Mouse (Mus musculus) megakaryocyte, embryonic 14.5 days (primary cell): ENCODE measurements around the gene Rab29. TPM values are rescaled to one million over a fixed set of nuclear protein-coding genes. Genes with fewer than 3 reads are reported as not detected.
"Not testable (repeated sequence)": the region's sequence is repeated elsewhere in the genome, so short reads cannot be mapped to it uniquely, and the experiment has no call there.

Source experiments
- H3K27me3 ChIP-seq: replicated peaks from 2 replicates; pipeline ENCODE3; 2012; ENCODE audit warnings: inconsistent platforms
- H3K36me3 ChIP-seq: replicated peaks from 2 replicates; pipeline ENCODE3; 2012; ENCODE audit warnings: low read length, inconsistent platforms, mixed read lengths
- H3K4me1 ChIP-seq: 2 replicates; pipeline ENCODE4 v1.6.1; 2012; ENCODE audit warnings: inconsistent platforms
- H3K4me3 ChIP-seq: replicated peaks from 2 replicates; pipeline ENCODE3; 2012; ENCODE audit warnings: moderate library complexity, mild to moderate bottlenecking, inconsistent platforms
- H3K9me3 ChIP-seq: 2 replicates; pipeline ENCODE4 v1.6.1; 2012; ENCODE audit warnings: inconsistent platforms
- FLI1 ChIP-seq: IDR thresholded peaks from 2 replicates; pipeline ENCODE4 v1.6.1; 2012; ENCODE audit warnings: low read length, inconsistent platforms, mixed read lengths
- GATA1 ChIP-seq: IDR thresholded peaks from 3 replicates; pipeline ENCODE4 v1.6.1; 2012; ENCODE audit warnings: mixed read lengths, low read length, inconsistent platforms, borderline replicate concordance
- polyA plus RNA-seq: library from polyadenylated mRNA; stranded (reverse); fragments of >175 nt; gene quantifications from 2 replicates; pipeline ENCODE4 v1.2.3, GENCODE M21; 2012; ENCODE audit warnings: low replicate concordance; ENCODE audit not compliant: insufficient read depth

Rab29 gene
- polyA plus RNA-seq, 1 experiment = 8.8 TPM

DNA sequence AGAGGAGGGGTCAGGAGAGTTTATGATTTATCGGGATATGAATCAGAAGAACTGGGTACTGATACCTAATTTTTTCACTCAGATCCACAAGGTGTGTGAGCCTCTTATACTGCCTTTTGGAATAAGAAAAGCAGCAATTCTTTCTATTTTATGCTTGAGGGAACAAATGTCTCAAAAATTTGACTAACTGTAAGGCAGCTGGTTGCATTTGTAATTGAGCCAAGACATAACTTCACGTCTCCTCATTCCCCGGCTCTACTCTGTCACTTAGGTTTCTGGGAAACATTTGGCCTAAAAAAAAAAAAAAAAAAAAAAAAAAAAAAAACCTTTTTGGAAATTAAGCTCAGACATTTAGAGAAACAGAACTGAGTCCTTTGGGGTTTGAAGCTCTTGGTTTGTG is 19.6 kb downstream of the Rab29 start:
- no peak overlapping the region for H3K4me3 ChIP-seq
- no peaks in the 10 kb centered on the region for H3K9me3 ChIP-seq
- TF ChIP-seq FLI1 (no peak), GATA1 (no peak)
- H3K36me3 ChIP-seq = no peaks in the 10 kb centered on the region
- H3K4me1 ChIP-seq = peaks cover 14% of the 10 kb centered on the region
- H3K27me3 ChIP-seq = peaks cover 7% of the 10 kb centered on the region

DNA sequence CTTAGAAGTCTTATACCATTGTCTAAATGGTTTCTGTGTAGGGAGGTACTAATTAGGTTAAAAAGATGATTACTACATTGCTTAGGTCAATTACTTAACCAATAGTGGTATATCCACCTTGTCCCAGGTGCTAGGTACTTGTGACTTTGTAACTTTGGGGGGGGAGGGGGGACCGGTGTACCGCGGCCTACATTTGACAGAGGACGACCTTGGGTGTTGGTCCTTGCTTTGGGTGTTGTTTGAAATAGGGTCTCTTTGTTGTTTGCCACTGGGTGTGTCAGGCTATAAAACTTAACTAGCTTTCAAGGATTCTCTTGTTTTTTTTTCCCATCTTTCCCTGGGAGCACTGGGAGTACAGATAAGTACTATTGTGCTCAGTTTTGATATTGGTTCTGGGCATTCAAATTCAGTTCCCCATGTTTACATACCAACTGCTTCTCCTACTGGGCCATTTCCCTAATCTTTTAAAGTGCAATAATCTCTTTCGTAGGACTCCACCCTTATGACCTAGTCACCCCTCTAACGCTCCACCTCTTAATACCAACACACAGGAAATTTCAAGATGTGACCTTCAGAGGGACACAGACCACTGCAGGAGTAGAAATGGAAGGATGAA is 23.1 kb downstream of the Rab29 start:
- Histone ChIP-seq H3K36me3 (no peaks in the 10 kb centered on the region), H3K9me3 (no peaks in the 10 kb centered on the region), H3K4me1 (no peaks in the 10 kb centered on the region), H3K27me3 (peaks cover 7% of the 10 kb centered on the region), H3K4me3 (no peak overlapping the region)
- TF ChIP-seq GATA1 (no peak), FLI1 (no peak)

- TF ChIP-seq GATA1 (no peak), FLI1 (no peak)
- Histone ChIP-seq H3K36me3 (no peaks in the 10 kb centered on the region), H3K27me3 (peaks cover 11% of the 10 kb centered on the region), H3K4me1 (no peaks in the 10 kb centered on the region), H3K9me3 (no peaks in the 10 kb centered on the region), H3K4me3 (no peak overlapping the region)
Observed at GRCm38 (mm10) chr1:131891436-131891835, 24.4 kb downstream of the Rab29 start.

DNA sequence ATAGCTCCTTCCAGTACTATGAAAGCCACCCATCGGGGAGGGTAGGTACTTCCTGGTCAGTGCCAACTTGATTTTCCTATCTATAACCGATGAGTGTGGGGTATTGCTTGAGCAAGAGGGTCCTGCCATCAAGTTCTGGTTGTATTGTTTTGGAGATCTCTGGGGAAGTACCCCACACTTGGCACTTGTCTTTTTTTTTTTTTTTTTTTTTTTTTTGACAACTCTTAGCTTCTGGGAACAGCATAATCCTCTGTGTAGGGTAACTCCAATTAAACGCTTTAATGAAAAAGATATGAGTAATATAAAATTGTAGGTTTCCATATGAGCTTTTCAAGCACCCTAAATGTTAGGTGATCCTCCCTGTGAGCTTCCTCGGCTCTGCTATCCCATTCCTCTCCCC is 35.7 kb downstream of the Rab29 start:
- Histone ChIP-seq H3K27me3 (peaks cover 3% of the 10 kb centered on the region), H3K9me3 (no peaks in the 10 kb centered on the region), H3K36me3 (no peaks in the 10 kb centered on the region), H3K4me3 (no peak overlapping the region), H3K4me1 (peaks cover 32% of the 10 kb centered on the region)
- TF ChIP-seq GATA1 (no peak), FLI1 (no peak)

GRCm38 (mm10) chr1:131903251-131903650 is 36.2 kb downstream of the Rab29 start:
- TF ChIP-seq FLI1 (no peak), GATA1 (no peak)
- H3K9me3 ChIP-seq = no peaks in the 10 kb centered on the region
- H3K4me3 ChIP-seq = no peak overlapping the region
- peaks cover 3% of the 10 kb centered on the region for H3K27me3 ChIP-seq
- peaks cover 38% of the 10 kb centered on the region for H3K4me1 ChIP-seq
- H3K36me3 ChIP-seq = no peaks in the 10 kb centered on the region

- Histone ChIP-seq H3K9me3 (no peaks in the 10 kb centered on the region), H3K4me1 (peaks cover 54% of the 10 kb centered on the region), H3K4me3 (no peak overlapping the region), H3K36me3 (no peaks in the 10 kb centered on the region), H3K27me3 (peaks cover 2% of the 10 kb centered on the region)
- TF ChIP-seq FLI1 = no peak
- TF ChIP-seq GATA1 = no peak
Observed at GRCm38 (mm10) chr1:131905497-131905896, 38.5 kb downstream of the Rab29 start.

- no peaks in the 10 kb centered on the region for H3K9me3 ChIP-seq
- TF ChIP-seq GATA1 (peak; percentile 55; the same call in 2 of the 3 replicates), FLI1 (no peak)
- H3K36me3 ChIP-seq = peaks cover 5% of the 10 kb centered on the region
- H3K4me3 ChIP-seq = peak overlapping the region; percentile 87
- peaks cover 60% of the 10 kb centered on the region for H3K4me1 ChIP-seq
- H3K27me3 ChIP-seq = no peaks in the 10 kb centered on the region
Observed at GRCm38 (mm10) chr1:131908456-131908855, 41.4 kb downstream of the Rab29 start.

DNA sequence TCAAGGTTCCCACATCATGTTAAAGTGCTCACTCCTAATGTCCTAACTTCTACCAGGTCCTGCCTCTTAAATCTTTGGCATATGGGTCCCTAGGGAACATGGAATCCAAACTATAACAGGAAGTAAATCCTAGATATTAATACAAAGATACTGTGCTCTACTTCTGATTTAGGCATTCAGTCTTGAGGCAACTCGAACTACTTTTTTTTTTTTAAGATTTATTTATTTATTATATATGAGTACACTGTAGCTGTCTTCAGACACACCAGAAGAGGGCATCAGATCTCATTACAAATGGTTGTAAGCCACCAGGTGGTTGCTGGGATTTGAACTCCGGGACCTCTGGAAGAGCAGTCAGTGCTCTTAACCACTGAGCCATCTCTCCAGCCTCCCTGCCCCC is 42.2 kb downstream of the Rab29 start:
- not testable (repeated sequence) for H3K27me3 ChIP-seq, H3K36me3 ChIP-seq, H3K9me3 ChIP-seq
- Histone ChIP-seq H3K4me1 (peaks cover 60% of the 10 kb centered on the region), H3K4me3 (peak overlapping the region; percentile 87)

DNA sequence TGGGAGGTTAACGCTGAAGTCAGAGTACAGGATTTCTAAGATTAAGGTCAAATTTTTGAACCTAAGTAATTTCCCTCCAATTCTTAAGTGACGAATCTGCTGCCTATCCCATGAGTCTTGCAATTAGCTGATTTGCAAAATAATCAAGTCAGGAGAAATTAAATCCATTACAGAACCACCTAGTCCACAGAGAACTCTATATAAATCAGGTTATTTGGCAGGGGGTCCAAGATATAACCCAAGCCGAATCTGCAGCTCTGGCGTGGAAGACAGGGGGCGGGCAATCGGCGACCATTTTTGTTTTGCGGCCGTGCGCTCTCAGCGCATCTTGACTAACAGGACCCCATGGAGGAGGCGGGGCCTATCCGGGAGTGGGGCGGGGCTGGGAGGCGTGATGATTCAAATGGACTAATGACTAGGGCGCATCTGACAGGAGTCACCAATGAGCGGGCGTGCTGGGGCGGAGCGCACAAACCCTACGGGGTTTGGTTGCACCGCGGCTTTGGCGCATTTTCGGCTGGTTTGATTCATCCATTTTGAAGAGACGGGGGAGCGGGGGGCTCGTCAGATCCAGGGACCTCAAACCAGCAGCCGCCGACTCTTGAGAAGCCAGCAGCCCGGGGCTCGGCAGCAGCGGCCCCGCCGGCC is 43.1 kb downstream of the Rab29 start, which contains the start of gene Nucks1:
Gene Nucks1 (plus strand): TSS at position 534 of the 648 bp plus-strand sequence.
- H3K9me3 ChIP-seq = no peaks in the 10 kb centered on the region
- peaks cover 64% of the 10 kb centered on the region for H3K4me1 ChIP-seq
- peaks cover 6% of the 10 kb centered on the region for H3K36me3 ChIP-seq
- H3K4me3 ChIP-seq = peak within 1 kb of the TSS; percentile 97
- TF ChIP-seq FLI1 = no peak
- TF ChIP-seq GATA1 = no peak
- H3K27me3 ChIP-seq = no peaks in the 10 kb centered on the region

- TF ChIP-seq FLI1 (no peak), GATA1 (no peak)
- Histone ChIP-seq H3K4me1 (peaks cover 66% of the 10 kb centered on the region), H3K4me3 (peak overlapping the region; percentile 97), H3K9me3 (no peaks in the 10 kb centered on the region), H3K36me3 (peaks cover 10% of the 10 kb centered on the region), H3K27me3 (no peaks in the 10 kb centered on the region)
Observed at GRCm38 (mm10) chr1:131910674-131911558, 43.9 kb downstream of the Rab29 start.
